Mouse (Mus musculus): Measurements from ENCODE around the gene Olfr237-ps1. TPM values are rescaled to one million over a fixed set of nuclear protein-coding genes. Genes with fewer than 3 reads are reported as not detected.

The Olfr237-ps1 gene
- polyA plus RNA-seq, 1 experiment from 2014 or later = not detected

DNA sequence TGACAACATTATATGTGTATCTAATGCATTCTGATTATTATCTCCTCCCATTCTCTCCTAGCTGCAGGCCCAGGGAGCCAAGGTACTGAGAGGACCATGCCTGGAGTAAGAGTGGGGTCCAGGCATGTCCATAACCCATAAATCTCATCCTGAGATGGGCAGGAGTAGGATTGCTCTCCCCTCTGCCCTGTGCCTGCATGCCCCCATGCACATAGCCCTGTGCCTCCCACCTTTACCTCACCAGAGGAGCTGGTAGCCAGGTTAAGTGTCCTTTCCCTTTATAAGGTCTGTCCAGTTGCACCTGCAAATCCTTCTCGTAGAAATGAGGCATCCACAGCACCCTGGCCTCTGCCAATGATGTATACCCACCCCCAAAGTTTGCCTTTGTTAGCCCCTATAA, 31.8 kb downstream of the Olfr237-ps1 start:
- no peak overlapping the region for H3K27ac ChIP-seq (replicated peaks)
- TF ChIP-seq EP300 (optimal IDR thresholded peaks at IDR 0.05) (no peak), CTCF (IDR thresholded peaks at IDR 0.05; ENCODE audit: low read depth) (no peak)
- H3K27me3 ChIP-seq (ENCODE audit: control insufficient read depth, insufficient read depth, low read length) = no peaks in the 10 kb centered on the region
- no peak for ATAC-seq (ENCODE audit: low FRiP score, low TSS enrichment)
- H3K4me2 ChIP-seq (replicated peaks; ENCODE audit: low read depth) = no peak overlapping the region
- 73% methylated on average over 1 of the region's 1 CpGs for WGBS
- no peak for DNase-seq (ENCODE audit: low spot score)
- H3K4me3 ChIP-seq (ENCODE audit: low read depth, low read length) = no peak overlapping the region
- no peaks in the 10 kb centered on the region for H3K4me1 ChIP-seq (replicated peaks; ENCODE audit: control insufficient read depth, insufficient read depth)
- no peaks in the 10 kb centered on the region for H3K36me3 ChIP-seq (ENCODE audit: control insufficient read depth, insufficient read depth, low read length)
- no peaks in the 10 kb centered on the region for H3K9me3 ChIP-seq (ENCODE audit: control insufficient read depth, low read length)
- no peak overlapping the region for H3K9ac ChIP-seq (ENCODE audit: low read length)

DNA sequence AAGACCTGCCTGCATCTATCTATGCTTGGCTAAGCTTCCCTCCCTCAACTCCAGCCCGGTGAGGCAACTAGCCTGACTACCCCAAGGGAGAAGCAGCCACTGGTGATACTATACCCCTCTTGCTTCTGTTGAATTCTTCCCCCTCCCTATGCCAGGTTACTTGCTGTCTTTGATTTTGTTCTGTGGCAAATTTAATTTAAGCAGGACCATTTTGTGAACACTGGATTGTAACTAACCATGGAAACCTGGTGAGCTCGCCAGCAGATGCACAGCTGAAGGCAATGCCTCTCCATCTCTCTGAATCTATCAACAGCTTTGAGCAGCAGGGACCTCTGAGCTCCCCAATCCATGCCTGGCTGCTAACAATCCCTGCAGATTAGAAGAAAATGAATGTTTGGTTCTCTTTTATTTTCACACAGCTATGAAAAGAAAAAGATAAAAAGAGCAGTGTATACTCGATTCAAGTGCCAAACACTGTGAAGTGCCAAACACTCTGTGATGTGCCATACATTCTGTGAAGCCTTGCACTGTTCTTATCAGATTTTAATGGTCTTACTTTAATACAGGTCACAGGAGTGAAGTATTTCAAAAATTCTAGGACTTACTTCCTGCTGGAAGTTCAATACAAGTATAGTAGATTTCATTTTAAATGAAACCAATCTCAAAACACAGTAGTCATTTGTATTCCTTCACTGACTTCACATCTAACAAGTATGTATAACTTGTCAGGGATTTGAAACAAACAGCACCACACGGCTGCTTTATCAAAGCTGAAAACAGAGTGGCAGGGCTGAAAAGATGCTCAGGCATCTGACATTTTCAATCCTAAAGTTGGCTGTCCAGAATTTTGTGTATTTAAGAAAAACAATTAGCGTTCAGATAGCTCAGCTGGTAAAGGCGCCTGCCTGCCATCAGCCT, 32.5 kb downstream of the Olfr237-ps1 start:
- no peak overlapping the region for H3K27ac ChIP-seq (replicated peaks)
- H3K4me2 ChIP-seq (replicated peaks; ENCODE audit: low read depth) = no peak overlapping the region
- no peaks in the 10 kb centered on the region for H3K27me3 ChIP-seq (ENCODE audit: control insufficient read depth, insufficient read depth, low read length)
- WGBS = 47% methylated on average over 6 of the region's 6 CpGs
- ATAC-seq (ENCODE audit: low FRiP score, low TSS enrichment) (no peak), DNase-seq (ENCODE audit: low spot score) (no peak)
- no peaks in the 10 kb centered on the region for H3K9me3 ChIP-seq (ENCODE audit: control insufficient read depth, low read length)
- TF ChIP-seq CTCF (IDR thresholded peaks at IDR 0.05; ENCODE audit: low read depth) = no peak
- no peak for TF ChIP-seq EP300 (optimal IDR thresholded peaks at IDR 0.05)
- no peak overlapping the region for H3K9ac ChIP-seq (ENCODE audit: low read length)
- H3K36me3 ChIP-seq (ENCODE audit: control insufficient read depth, insufficient read depth, low read length) = no peaks in the 10 kb centered on the region
- no peak overlapping the region for H3K4me3 ChIP-seq (ENCODE audit: low read depth, low read length)
- no peaks in the 10 kb centered on the region for H3K4me1 ChIP-seq (replicated peaks; ENCODE audit: control insufficient read depth, insufficient read depth)

- no peak overlapping the region for H3K9ac ChIP-seq (ENCODE audit: low read length)
- H3K4me1 ChIP-seq (replicated peaks; ENCODE audit: control insufficient read depth, insufficient read depth) = no peaks in the 10 kb centered on the region
- no peaks in the 10 kb centered on the region for H3K36me3 ChIP-seq (ENCODE audit: control insufficient read depth, insufficient read depth, low read length)
- ATAC-seq (ENCODE audit: low FRiP score, low TSS enrichment) = no peak
- H3K9me3 ChIP-seq (ENCODE audit: control insufficient read depth, low read length) = no peaks in the 10 kb centered on the region
- no peak overlapping the region for H3K4me3 ChIP-seq (ENCODE audit: low read depth, low read length)
- no peak overlapping the region for H3K27ac ChIP-seq (replicated peaks)
- no peaks in the 10 kb centered on the region for H3K27me3 ChIP-seq (ENCODE audit: control insufficient read depth, insufficient read depth, low read length)
- no peak for DNase-seq (ENCODE audit: low spot score)
- no peak for TF ChIP-seq CTCF (IDR thresholded peaks at IDR 0.05; ENCODE audit: low read depth)
- no peak for TF ChIP-seq EP300 (optimal IDR thresholded peaks at IDR 0.05)
- H3K4me2 ChIP-seq (replicated peaks; ENCODE audit: low read depth) = no peak overlapping the region
- 46% methylated on average over 3 of the region's 3 CpGs for whole genome bisulfite sequencing
Observed at GRCm38 (mm10) chr6:43190986-43191385, 44.6 kb downstream of the Olfr237-ps1 start.

- Histone ChIP-seq H3K36me3 (ENCODE audit: control insufficient read depth, insufficient read depth, low read length) (no peaks in the 10 kb centered on the region), H3K4me2 (replicated peaks; ENCODE audit: low read depth) (no peak within 1 kb of the TSS), H3K9me3 (ENCODE audit: control insufficient read depth, low read length) (no peaks in the 10 kb centered on the region), H3K27me3 (ENCODE audit: control insufficient read depth, insufficient read depth, low read length) (no peaks in the 10 kb centered on the region), H3K9ac (ENCODE audit: low read length) (no peak within 1 kb of the TSS), H3K4me1 (replicated peaks; ENCODE audit: control insufficient read depth, insufficient read depth) (no peaks in the 10 kb centered on the region), H3K27ac (replicated peaks) (no peak within 1 kb of the TSS), H3K4me3 (ENCODE audit: low read depth, low read length) (no peak within 1 kb of the TSS)
- TF ChIP-seq EP300 (optimal IDR thresholded peaks at IDR 0.05) (no peak), CTCF (IDR thresholded peaks at IDR 0.05; ENCODE audit: low read depth) (no peak)
- no peak for ATAC-seq (ENCODE audit: low FRiP score, low TSS enrichment)
- DNase-seq (ENCODE audit: low spot score) = no peak
Observed at GRCm38 (mm10) chr6:43196781-43197180, 50.4 kb downstream of the Olfr237-ps1 start, which contains the start of gene Olfr435. Gene Olfr435, plus strand, starts transcription at chr6:43197146.

GRCm38 (mm10) chr6:43198094-43198493, 51.7 kb downstream of the Olfr237-ps1 start:
- no peak for DNase-seq (ENCODE audit: low spot score)
- H3K4me1 ChIP-seq (replicated peaks; ENCODE audit: control insufficient read depth, insufficient read depth) = no peaks in the 10 kb centered on the region
- H3K4me3 ChIP-seq (ENCODE audit: low read depth, low read length) = no peak overlapping the region
- no peak for ATAC-seq (ENCODE audit: low FRiP score, low TSS enrichment)
- H3K27ac ChIP-seq (replicated peaks) = no peak overlapping the region
- H3K27me3 ChIP-seq (ENCODE audit: control insufficient read depth, insufficient read depth, low read length) = no peaks in the 10 kb centered on the region
- no peaks in the 10 kb centered on the region for H3K9me3 ChIP-seq (ENCODE audit: control insufficient read depth, low read length)
- no peak overlapping the region for H3K9ac ChIP-seq (ENCODE audit: low read length)
- no peaks in the 10 kb centered on the region for H3K36me3 ChIP-seq (ENCODE audit: control insufficient read depth, insufficient read depth, low read length)
- H3K4me2 ChIP-seq (replicated peaks; ENCODE audit: low read depth) = no peak overlapping the region
- no peak for TF ChIP-seq EP300 (optimal IDR thresholded peaks at IDR 0.05)
- no peak for TF ChIP-seq CTCF (IDR thresholded peaks at IDR 0.05; ENCODE audit: low read depth)
- WGBS = 39% methylated on average over 3 of the region's 3 CpGs

- Histone ChIP-seq H3K9me3 (ENCODE audit: control insufficient read depth, low read length) (no peaks in the 10 kb centered on the region), H3K9ac (ENCODE audit: low read length) (no peak overlapping the region), H3K36me3 (ENCODE audit: control insufficient read depth, insufficient read depth, low read length) (no peaks in the 10 kb centered on the region), H3K27me3 (ENCODE audit: control insufficient read depth, insufficient read depth, low read length) (no peaks in the 10 kb centered on the region), H3K27ac (replicated peaks) (no peak overlapping the region), H3K4me3 (ENCODE audit: low read depth, low read length) (no peak overlapping the region), H3K4me2 (replicated peaks; ENCODE audit: low read depth) (no peak overlapping the region), H3K4me1 (replicated peaks; ENCODE audit: control insufficient read depth, insufficient read depth) (no peaks in the 10 kb centered on the region)
- TF ChIP-seq EP300 (optimal IDR thresholded peaks at IDR 0.05) (no peak), CTCF (IDR thresholded peaks at IDR 0.05; ENCODE audit: low read depth) (no peak)
- ATAC-seq (ENCODE audit: low FRiP score, low TSS enrichment) (no peak), DNase-seq (ENCODE audit: low spot score) (no peak)
Observed at GRCm38 (mm10) chr6:43202786-43203185, 56.4 kb downstream of the Olfr237-ps1 start.

Measured in stomach, postnatal 0 days (tissue).